Mouse (Mus musculus): ENCODE data around the gene Pink1. TPM values are rescaled to one million over a fixed set of nuclear protein-coding genes. Genes with fewer than 3 reads are reported as not detected.
A peak's percentile ranks its signal among the peaks of the same experiment; 100 is the strongest.

Pink1 gene
- total RNA-seq, 2 experiments from 2014 or later = 170 to 188 TPM

DNA sequence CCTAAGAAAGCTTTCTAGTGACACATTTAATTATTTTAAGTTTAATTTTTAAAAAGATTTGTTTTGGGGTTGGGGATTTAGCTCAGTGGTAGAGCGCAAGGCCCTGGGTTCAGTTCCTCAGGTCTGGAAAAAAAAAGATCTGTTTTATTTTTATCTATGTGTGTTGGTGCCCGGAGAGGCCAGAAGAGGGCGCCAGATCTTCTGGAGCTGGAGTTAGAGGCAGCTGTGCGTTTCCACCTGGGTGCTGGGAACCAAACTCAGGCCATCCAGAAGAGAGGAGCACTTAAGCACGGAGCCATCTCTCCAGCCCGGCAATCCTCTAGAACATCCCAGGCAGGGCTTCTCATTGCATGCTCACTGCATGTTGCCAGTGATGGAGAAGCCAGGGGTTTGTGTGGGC is 9.7 kb downstream of the Pink1 start:
- no peak for DNase-seq (ENCODE audit: low spot score in 2 of 2)

DNA sequence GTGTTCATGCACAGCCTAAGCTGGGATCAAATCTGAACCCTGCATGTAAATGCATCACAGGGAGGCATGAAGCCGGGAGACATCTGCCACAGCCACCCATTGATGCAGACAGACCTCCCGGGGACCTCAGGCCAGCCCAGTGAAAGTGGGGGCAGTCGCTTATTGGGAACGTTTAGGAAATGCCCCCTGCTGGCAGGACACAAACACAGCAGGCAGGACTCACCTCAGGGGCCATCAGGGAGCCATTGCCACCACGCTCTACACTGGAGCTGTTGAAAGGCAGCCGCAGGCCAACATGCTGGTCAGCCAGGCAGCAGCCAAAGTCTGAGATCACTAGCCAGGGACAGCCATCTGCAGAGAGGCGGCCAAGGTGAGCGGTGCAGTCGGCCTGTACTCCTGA is 10.3 kb downstream of the Pink1 start:
- no peak for DNase-seq (ENCODE audit: low spot score in 2 of 2)

DNA sequence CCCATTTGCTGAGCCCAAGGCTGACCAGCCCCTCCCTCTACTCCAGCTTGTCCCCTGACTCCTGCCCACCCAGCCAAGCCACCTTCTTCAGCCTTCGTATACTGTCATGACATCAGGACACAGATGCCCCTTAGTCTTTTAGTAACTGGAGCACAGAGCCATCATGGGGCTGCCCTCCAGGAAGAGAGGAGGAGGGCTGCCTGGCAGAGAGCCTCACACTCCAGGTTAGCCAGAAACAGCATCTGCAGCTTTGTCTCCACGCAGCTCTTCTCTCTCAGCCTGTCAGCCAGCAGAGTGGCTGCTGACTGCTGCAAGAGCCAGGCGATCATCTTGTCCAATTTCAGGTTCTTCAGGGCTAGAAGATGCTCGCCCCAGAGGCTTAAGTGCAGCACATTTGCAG is 12.3 kb downstream of the Pink1 start:
- DNase-seq (ENCODE audit: low spot score in 2 of 2) = no peak

DNA sequence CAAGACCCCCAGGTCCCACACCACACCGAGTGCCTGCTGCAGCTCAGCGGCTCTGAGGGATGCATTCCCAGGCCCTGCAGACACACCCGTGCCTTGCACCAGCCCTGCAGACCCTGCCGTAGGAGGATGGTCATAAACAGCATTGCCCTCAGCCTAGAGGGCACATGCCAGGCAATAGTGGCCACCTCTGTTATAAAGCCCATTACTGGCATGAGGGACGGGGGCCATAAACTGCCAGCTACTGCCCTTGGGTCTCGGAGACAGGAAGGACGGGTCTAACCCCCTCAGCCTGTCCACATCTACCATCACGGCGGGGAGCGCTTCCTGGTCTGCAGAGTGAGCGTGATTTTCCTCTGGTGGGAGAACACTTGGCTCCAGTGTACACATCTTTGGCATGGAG is 13.1 kb downstream of the Pink1 start:
- DNase-seq (ENCODE audit: low spot score in 2 of 2) = no peak

DNA sequence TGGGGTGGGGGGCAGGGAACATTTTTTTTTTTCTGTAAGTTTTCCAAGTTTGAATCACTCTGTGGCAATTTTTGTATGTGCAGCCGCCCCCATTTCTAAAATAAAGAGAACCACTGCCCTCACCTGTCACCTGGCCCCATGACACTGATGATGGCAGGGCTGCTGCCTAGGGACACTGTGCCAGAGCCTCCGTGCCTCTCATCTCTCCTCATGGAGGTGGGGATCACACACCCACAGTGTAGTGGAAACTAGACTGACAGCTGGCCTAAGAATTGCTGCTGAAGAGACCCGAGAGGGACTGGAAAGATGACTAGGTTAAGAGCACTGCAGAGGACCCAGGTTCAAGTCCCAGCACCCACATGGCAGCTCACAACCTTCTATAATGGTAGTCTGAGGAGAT is 14.0 kb downstream of the Pink1 start:
- no peak for DNase-seq (ENCODE audit: low spot score in 2 of 2)

DNA sequence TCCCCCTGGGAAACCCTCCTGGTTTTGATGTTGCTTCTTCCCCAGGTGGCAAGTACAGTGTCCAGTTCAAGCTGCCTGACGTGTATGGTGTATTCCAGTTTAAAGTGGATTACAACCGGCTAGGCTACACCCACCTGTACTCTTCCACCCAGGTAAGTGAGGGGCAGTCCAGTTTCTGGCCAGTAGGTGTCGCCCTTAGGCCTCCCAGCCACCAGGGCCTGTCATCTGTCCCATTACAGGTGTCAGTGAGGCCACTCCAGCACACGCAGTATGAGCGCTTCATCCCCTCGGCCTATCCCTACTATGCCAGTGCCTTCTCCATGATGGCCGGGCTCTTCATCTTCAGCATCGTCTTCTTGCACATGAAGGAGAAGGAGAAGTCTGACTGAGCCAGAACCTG is 14.5 kb downstream of the Pink1 start:
- DNase-seq (ENCODE audit: low spot score in 2 of 2) = no peak

DNA sequence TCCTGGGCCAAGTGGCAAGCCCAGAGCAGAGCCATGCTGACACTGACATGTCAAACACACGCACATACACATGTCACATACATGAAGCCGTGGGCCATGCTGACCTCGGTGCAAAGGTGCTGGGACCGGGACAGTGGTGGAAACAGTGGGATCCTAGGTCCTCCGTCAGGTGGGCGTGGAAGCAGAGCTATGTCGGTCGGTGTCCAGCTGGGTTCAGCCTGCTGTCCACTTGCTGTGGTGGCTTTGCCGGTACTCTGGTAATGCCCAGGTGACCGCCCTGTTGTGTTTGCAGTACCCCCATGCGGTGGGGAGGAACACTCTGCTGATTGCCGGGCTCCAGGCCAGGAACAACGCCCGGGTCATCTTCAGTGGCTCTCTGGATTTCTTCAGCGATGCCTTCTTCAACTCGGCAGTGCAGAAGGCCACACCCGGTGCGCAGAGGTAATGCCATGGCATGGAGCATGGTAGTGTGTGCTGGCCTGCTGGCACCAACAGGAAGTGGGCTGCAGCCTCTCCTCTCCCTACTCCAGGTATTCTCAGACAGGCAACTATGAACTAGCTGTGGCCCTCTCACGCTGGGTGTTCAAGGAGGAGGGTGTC is 15.7 kb downstream of the Pink1 start:
- DNase-seq (ENCODE audit: low spot score in 2 of 2) = no peak

DNA sequence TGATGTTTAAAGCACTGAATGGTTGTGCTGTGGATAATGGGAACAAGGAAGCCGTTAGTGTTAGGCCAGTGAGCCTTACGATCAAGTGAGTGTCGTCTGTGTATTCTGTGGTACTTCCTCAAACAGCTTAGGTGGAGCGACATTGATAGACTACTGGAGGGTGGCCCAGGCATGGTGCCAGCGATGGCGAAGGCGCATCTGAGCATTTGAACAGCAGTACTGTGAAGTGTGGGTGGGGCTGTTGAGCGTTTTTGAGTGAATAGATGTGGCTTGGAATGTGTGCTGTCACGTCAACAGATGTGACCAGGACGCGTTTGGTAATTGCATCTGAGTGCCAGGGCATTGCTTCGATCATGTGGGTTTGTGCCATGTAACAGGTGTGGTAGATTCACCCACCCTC is 18.4 kb downstream of the Pink1 start:
- no peak for DNase-seq (ENCODE audit: low spot score in 2 of 2)

DNA sequence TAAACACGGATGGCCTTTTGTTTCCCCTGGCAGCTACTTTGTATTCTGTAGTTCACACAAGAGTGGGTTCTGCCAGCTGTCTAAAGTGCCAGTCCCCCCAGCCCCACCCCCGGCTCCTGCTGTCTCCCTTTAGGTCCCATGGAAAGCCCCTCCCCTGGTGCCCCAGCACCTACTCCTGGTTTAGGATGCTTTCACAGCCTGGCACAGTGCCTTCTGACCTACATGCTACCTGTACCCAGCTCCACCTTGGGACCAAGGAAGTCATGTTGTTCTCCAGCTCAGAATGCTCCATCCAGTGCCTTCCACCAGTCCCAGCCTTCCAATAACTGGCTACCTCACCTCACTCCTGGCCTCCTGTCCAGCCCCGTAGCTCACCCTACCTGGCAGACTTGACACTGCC is 19.1 kb downstream of the Pink1 start:
- no peak for DNase-seq (ENCODE audit: low spot score in 2 of 2)

DNA sequence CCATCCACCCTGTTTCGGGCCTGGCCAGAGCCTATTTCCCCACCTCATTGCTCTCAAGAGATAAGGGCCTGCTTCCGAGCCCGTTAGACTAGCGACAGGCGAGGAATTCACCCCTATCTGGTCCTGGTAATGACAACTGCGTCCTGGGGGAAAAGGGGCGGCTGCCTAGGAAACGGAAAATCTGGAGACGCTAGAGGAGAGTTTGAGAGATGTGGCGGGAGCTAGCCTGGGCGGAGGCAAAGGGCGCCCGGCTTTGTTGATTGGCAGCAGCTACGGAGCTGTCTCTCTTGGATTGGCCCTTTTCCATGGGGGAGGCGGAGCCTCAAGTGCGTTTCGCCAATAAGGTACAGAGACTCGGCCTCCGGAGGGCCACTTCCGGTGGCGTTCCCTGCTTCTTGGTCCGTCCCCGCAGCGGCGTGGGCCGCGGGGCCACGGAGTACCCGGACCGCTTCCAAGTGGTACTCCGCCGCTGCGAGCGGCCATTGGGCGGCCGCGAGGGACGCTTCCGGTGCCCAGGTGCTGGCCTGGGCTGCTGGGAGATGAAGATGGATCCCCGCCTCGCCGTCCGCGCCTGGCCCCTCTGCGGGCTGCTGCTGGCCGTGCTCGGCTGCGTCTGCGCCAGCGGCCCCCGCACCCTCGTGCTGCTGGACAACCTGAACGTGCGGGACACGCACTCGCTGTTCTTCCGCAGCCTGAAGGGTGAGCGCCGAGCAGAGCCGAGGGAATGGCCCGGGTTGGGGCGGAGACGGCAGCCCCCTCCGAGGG is 21.6 kb downstream of the Pink1 start, which contains the start of gene Ddost:
Gene Ddost (plus strand): TSS at position 391 of the 765 bp plus-strand sequence.
- peak; percentile 92 to 98 for DNase-seq (ENCODE audit: low spot score in 2 of 2)

DNA sequence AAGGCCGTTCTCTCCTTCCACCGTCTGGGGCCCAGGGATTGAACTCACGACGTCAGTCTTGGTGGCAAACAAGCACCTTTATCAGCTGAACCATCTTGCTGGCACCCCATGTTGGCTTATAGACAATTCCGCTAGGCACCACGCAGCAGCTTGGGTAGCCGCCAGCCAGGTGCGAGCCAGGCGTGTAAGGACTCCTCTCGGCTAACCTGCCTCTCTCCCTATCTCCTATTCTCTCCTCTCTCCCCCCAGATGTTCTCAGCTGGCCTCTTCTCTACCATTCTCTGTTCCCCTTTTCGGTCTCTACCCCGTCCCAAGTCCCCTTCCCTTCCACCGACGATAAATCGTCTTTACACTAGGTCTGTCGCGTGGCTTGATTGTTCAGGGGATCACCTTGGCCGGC is 22.4 kb downstream of the Pink1 start:
- DNase-seq (ENCODE audit: low spot score in 2 of 2) = no peak

DNA sequence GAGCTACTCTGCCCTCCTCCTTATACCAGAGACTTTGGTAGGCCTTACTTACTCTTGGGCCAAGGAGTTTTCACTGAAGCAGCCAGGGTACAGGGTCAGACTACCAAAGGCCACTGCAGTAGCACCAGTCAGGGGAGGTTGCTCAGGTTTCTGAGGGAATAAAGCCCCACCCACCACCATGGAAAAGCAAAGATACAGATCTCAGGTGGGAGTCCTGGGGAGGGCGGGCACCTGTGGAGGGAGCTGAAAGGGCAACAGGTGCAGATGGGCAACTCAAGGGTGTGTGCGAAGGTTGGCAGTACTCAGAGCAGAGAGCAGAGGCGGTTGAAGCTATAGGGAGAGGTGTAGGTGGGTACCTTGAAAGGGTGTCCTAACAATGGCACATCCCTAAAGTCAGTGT is 23.1 kb downstream of the Pink1 start:
- no peak for DNase-seq (ENCODE audit: low spot score in 2 of 2)

DNA sequence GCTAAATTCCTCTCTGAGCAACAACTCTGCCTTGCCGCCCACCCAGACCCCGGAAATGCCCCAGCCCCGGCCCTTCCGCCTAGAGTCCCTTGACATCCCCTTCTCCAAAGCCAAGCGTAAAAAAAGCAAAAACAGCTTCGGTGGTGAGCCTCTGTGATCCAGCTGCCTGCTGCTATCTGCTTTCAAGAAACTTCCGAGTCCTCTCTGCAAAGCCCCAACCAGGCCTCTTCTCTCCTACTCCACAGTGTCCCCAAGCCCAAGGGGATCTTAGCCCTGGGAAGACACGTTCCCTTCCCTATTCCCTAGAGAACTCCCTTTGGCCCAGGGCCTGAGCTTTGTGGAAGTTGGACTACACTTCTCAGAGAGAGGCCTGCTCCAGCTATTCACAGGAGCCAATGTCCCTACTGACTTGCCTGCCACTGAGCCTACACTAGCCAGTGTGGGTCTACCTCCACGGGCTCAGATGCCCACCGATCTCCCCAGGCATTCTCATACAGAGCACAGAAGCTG is 24.8 kb downstream of the Pink1 start:
- DNase-seq (ENCODE audit: low spot score in 2 of 2) = no peak

DNA sequence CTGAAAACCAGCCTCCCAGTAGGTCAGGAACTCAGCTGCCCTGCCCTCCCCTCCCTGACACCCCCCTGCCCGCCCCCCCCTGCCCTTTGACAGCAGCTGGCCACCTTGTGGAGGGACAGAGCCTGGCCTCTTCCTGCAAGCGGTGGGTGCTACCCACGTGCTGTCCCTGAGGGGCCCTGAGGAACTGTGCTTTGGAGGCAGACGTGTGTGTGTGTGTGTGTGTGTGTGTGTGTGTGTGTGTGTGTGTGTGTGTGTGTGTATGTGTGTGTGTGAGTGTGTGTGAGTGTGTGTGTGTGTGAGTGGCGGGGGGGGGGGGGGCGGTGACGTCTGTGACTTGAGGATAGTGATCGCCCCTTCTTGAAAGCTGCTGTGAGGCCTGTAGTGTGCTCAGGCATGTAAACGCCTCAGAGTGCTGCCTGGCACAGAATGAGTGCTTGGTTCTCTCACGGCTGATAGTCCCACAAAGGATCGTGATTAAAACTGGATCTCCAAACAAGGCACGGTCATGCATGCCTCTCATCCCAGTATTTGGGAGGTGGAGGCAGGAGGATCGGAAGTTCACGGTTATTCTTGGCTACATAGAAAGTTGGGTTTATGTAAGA is 32.1 kb downstream of the Pink1 start:
- no peak for DNase-seq (ENCODE audit: low spot score in 2 of 2)

DNA sequence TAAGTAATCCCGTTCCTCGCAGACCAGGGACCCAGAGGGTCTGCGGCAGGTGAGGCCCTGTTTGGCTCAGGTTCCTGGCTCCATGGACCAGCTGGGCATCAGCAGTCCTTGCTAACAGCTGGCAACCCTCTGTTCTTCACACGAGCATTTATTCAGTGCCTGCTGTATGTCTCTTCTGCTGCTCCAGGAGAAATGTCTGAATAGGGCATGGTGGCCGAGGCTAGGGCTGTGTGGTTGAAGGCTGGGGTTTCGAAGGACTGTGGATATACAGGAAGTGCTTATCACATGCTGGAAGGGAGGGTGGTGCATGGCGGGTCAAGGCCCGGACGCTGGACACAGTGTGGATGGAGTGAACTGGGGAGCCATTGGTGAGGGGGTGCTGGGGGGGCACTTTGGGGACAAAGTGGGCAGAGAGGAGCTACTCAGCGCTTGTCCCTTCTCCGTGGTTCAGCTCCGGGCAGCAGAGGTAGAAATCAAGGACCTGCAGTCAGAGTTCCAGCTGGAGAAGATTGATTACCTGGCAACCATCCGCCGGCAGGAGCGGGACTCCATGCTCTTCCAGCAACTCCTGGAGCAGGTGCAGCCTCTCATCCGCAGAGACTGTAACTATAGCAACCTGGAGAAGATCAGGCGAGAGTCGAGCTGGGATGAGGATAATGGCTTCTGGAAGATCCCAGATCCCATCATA is 32.7 kb downstream of the Pink1 start:
- no peak for DNase-seq (ENCODE audit: low spot score in 2 of 2)

DNA sequence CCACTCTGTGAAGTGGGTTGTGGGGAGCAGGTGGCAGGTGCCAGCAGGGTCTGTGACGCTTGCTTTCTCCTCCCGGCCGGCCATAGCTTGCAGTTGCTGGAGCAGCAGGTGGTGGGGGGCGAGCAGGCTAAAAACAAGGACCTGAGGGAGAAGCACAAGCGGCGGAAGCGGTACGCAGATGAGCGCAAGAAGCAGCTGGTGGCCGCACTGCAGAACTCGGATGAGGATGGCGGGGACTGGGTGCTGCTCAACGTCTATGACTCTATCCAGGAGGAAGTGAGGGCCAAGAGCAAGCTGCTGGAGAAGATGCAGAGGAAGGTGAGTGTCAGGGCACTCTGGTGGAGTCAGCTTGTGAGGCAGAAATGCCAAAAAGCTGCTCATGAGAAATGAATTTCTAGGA is 34.1 kb downstream of the Pink1 start:
- DNase-seq (ENCODE audit: low spot score in 2 of 2) = no peak

DNA sequence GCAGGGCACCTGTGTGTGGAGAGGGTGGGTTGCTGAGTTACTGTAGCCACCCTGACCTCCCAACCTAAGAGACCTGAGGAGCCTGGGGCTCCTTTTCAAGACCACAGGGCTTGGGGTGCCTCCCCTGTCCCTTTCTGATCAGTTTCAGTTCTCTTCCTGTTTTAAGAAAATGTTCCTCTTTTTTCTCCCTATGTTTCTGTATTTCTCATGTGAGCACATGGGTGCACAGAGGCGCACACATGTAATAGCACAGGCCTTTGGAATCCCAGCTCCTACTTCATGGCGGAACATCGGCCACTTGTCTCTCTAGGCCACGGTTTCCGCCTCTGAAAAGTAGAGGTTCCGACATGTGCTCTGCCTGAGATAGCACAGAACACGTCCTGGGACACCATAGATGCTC is 37.4 kb downstream of the Pink1 start:
- DNase-seq (ENCODE audit: low spot score in 2 of 2) = no peak

DNA sequence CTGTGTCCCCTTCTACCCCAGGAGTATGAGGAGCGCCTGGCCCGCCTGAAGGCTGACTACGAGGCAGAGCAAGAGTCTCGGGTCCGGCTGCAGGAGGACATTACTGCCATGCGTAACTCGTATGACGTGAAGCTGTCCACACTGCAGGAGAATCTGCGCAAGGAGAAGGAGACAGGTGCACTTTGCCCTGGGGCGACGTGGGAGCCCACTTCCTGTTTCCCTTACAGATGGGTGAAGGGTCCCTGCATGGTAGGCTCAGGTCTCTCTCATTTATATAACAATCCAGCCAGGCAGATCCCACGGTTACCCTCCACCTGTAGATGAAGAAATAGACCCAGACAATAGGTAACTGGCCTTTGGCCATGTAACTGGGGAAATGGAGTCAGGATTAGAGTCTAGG is 39.7 kb downstream of the Pink1 start:
- no peak for DNase-seq (ENCODE audit: low spot score in 2 of 2)

DNA sequence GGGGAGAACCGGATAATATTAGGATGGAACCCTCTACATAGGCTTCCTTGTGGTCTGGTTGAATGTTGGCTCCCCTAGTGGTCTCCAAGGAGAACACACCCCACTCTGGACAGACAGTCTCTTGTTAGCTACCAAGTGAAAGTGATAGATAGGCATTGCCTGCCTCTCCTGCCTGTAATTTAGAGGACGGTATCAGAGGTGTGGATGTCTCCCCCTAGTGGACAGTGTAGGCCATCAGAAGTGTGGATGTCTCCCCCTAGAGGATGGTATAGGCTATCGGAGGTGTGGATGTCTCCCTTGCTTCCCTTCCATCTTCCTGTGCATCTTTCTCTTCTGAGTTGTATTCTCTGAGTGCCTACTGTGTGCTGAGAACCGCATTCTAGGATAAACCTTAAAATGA is 43.3 kb downstream of the Pink1 start:
- peak in 1 of 2 experiments; percentile 46 for DNase-seq (ENCODE audit: low spot score in 2 of 2)

DNA sequence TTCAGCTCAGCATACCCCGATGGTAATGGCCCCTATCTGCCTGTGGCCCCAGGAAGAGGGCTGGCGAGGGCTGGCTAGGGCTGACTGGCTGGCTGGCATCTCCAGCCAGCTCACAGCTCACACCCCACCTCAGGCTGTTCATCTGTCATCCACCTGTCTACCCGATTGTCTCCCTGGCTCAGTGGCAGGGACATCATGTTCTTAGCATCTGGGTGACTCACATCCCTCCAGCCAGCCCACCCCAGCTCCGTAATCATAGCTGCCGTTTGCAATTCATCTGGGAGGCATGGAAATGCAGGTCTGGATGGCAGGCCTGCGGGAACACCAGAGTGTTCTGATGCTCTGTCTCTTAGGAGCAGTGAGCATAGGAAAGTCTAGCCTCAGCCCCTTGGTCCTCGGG is 47.8 kb downstream of the Pink1 start:
- no peak for DNase-seq (ENCODE audit: low spot score in 2 of 2)

DNA sequence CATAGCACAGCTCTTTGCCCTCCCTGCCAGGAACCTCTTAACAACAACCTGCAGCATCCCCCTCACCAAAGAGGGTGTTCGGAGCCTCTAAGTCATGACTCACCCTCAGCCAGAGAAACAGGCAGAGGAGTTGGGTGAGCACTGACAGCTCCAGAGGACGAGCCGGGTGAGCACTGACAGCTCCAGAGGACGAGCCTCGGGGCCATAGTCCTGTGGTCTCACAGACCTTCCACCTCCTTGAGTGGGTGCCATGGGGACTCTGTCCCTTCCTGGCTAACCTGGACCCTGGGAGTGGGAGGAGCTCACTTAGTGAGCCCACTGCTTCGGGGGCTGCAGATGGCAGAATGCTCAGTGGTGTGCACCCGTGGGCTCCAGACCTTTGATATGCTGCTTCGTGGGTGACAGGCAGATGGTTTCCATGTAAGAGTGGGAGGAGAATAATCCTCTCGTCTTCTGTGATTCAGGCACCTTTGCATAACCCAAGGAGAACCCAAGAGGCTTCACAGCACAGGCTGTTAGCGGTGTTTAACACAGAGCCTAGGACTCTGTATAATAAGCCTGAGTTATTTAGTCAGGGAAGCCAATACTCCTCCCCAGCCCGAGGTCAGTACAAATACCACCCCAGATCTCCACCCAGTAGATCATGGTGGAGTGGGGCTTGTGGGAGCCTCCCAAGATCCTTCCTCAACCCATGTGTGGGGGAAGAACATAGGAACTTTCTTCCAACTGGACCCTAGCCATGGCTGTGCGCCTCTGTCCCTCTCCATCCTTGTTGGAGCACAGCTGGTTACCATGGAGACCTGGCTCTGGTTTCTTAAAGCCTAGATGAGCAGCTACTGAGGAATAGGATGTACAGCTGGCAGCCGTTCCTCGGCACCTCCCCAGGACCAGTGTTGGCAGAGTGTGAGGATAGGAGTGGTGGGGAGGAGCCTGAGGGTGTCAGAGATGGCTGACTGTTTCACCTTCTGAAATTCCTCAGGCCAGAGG is 53.8 kb downstream of the Pink1 start:
- peak in 1 of 2 experiments; percentile 53 for DNase-seq (ENCODE audit: low spot score in 2 of 2)

Data from gastrocnemius, postnatal 4 days (tissue).